Mouse (Mus musculus) spleen, adult 2 months (tissue): Measurements from ENCODE around the gene Krtap5-5.

Experiments
- CTCF ChIP-seq: fragments of 200-500 bp; IDR thresholded peaks from 2 replicates; pipeline ENCODE4 v1.5.1; 2011; ENCODE audit warnings: mild to moderate bottlenecking, inconsistent platforms; ENCODE audit not compliant: insufficient read depth, insufficient read length, insufficient replicate concordance; ENCODE audit errors: extremely low read depth
- POLR2A ChIP-seq: fragments of 200-500 bp; IDR thresholded peaks from 2 replicates; pipeline ENCODE4 v1.6.1; 2011; ENCODE audit warnings: low read depth, low read length, inconsistent platforms

DNA sequence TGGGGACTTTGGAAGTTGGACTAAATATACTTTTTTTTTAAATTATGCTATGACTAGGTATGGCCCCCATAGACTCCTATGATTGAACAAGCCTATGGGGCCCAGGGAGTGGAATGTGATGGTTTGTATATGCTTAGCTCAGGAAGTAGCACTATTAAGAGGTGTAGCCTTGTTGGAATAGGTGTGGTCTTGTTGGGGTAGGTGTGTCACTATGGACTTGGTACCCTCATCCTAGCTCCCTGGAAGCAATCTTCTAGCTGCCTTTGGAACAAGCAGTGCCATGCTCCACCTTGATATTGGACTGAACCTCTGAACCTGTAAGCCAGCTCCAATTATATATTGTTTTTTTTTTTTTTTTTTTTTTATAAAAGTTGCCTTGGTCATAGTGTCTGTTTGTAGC is 24.3 kb downstream of the Krtap5-5 start:
- TF ChIP-seq POLR2A = no peak
- TF ChIP-seq CTCF = no peak
